Mouse (Mus musculus) erythroid progenitor cell, adult 5-6 weeks (primary cell): ENCODE measurements around the gene Taf1. TPM values are rescaled to one million over a fixed set of nuclear protein-coding genes. Genes with fewer than 3 reads are reported as not detected.

Experiments used
- ATAC-seq: replicated peaks from 2 replicates; pipeline ENCODE4 v1.8.0; 2016; ENCODE audit warnings: moderate number of reproducible peaks, mild to moderate bottlenecking, moderate TSS enrichment, inconsistent platforms; ENCODE audit not compliant: poor library complexity, low FRiP score, severe bottlenecking
- total RNA-seq, 2 experiments: library from RNA; stranded (forward) in 1 of 2; stranded (reverse) in 1 of 2; fragments of 150-400 nt in 1 of 2; fragments of 186-747, 209-891 nt in 1 of 2; gene quantifications; 2 replicates each; pipeline versions ENCODE4 v1.2.3 to v1.2.4; 2015 to 2017; ENCODE audit warnings: low replicate concordance in 2 of 2

The Taf1 gene
- total RNA-seq (2015; ENCODE audit: low replicate concordance), result 78.9 and 95.6 TPM in 2 replicates
- total RNA-seq (2017; ENCODE audit: low replicate concordance), result 129 and 147 TPM in 2 replicates

DNA sequence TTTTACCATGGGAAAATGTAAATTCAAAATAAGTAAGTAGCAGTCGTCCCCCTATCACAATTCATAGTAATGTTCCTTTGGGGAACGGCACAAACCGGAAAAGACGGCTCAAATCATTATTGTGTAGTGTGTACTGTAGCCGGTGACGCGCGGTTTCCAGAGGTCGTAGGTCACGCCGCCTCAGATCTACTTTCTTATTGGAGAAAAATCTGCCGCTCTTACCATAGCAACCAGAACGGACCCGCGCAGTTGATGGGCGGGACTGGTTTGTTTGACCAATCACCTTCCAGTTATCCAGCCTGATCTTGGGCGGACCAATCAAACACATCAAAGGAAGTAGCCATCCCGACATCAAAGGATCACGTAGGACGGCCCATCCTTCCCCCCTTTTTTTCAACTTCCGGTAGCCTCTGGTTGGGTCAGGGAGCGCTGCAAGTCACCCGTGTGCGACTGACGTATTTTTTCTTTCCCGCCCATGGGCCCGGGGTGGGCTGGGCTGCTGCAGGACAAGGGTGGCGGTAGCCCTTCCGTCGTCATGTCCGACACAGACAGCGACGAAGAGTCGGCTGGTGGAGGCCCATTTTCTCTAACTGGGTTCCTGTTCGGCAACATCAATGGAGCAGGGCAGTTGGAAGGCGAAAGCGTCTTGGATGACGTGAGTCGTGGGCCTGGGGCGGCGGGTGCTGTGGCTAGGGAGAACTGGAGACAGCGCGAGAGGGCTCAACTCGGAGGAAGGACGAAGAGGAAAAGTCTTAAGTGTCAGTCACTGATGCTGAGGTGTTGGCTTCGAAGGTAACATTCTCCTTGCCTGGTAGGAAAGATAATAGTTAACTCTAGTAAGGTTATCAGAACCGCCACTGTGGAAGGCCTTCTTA lies at the start of gene Taf1:
Gene Taf1 (plus strand): TSS at position 388 of the 875 bp plus-strand sequence.
- peak; percentile 99 for ATAC-seq

DNA sequence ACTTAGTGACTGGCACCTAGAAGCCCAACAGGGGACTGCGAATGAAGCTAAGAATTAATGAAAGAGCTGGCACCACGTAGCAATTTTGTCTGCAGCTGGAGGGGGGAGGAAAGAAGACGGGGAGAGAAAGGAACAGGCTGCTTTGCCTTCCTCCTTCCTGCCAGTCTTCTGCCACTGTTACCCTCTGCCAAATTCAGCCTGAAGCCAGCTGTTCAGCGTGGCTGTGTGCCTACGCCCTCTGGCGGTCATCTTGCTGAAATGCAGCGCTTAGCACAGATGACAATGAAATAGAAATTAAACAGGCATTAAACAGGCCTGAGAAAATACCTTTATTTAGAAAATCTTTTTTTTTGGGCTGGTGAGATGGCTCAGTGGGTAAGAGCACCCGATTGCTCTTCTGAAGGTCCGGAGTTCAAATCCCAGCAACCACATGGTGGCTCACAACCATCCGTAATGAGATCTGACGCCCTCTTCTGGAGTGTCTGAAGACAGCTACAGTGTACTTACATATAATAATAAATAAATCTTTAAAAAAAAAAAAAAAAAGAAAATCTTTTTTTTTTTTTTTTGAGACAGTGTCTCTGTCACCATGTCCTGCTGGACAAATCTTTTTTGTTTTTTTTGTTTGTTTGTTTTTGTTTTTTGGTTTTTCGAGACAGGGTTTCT lies 45.9 kb upstream of the Taf1 start:
- 0 out of 2 replicates have a peak, but pooled peaks have one; percentile 61 for ATAC-seq

- ATAC-seq, result no peak
Measured at GRCm38 (mm10) chrX:101504636-101505035, 27.9 kb upstream of the Taf1 start.

GRCm38 (mm10) chrX:101515710-101516109 lies 16.8 kb upstream of the Taf1 start:
- ATAC-seq, result no peak

GRCm38 (mm10) chrX:101518006-101518405 lies 14.5 kb upstream of the Taf1 start:
- no peak for ATAC-seq

DNA sequence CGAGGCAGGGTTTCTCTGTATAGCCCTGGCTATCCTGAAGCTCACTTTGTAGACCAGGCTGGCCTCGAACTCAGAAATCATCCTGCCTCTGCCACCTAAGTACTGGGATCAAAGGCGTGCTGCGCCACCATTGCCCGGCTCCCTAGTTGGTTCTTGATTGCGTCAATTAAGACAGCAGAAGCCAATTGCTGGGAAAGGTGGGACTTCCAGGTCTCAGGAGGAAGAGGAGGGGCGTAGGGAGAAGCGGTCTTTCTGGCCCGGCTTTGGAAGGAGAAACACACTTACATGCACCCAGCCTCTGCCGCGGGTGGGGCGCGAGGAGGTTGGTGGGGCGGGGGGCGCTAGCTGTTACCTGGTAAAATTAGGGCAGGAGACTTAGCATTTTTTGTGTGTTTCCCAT lies 10.5 kb upstream of the Taf1 start:
- ATAC-seq, result no peak

- peak; percentile 80 for ATAC-seq
Measured at GRCm38 (mm10) chrX:101527356-101527755, 5.2 kb upstream of the Taf1 start.

- no peak for ATAC-seq
Measured at GRCm38 (mm10) chrX:101585455-101585854, 52.9 kb downstream of the Taf1 start.

DNA sequence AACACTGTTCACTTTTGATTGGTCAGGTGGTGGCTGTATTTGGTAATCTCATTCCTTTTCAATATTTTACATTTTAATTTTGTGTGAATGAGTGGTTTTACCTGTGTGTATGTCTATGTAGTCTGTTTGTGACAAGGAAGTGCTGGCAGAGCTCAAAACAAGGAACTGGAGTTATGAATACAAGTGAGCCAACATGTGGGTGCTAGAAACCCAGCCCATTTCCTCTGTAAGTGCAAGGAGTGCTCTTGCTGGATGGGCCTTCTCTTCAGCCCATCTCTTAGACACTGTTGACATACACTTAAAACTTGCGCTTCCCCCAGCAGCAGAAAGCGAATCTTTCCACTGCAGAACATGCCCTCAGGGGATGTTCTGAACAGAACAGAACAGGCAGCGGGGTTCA lies 83.6 kb downstream of the Taf1 start:
- ATAC-seq, result no peak

DNA sequence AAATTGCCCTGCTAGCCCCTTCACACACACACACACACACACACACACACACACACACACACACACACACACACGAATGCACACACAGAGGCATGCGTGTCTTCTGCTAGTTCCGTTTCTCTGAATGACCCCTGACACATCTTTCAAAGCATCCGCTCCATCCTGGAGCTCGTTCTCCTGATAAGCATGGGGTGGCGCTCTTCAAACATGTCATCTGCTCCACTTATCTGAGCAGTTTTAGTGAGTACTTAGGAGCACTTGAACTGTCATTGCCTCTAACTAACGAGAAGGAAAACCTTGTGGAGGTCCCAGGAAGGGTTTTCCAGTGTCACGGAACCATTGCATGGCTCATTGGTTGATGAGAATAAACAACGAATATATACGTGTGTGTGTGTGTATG lies 85.4 kb downstream of the Taf1 start:
- ATAC-seq, result no peak

DNA sequence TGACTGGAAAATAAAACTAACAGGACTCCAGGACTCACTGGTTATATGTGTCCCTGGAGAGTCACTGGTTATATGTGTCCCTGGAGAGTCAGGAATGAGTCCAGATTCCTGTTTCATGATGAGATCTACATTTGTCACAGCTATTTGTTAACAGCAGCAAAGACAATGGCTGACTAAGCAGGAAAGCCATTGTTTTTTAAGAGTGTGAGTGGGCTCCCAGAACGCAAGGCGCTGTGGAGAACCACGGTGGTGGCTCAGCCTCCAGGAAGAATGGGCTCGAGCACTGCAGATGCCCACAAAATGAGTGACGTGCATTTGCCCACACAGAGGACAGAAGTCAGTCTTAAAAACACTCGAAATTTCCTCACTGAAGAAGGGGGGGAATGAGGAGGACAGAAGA lies 87.8 kb downstream of the Taf1 start:
- no peak for ATAC-seq

GRCm38 (mm10) chrX:101622539-101622938 lies 90.0 kb downstream of the Taf1 start:
- no peak for ATAC-seq

DNA sequence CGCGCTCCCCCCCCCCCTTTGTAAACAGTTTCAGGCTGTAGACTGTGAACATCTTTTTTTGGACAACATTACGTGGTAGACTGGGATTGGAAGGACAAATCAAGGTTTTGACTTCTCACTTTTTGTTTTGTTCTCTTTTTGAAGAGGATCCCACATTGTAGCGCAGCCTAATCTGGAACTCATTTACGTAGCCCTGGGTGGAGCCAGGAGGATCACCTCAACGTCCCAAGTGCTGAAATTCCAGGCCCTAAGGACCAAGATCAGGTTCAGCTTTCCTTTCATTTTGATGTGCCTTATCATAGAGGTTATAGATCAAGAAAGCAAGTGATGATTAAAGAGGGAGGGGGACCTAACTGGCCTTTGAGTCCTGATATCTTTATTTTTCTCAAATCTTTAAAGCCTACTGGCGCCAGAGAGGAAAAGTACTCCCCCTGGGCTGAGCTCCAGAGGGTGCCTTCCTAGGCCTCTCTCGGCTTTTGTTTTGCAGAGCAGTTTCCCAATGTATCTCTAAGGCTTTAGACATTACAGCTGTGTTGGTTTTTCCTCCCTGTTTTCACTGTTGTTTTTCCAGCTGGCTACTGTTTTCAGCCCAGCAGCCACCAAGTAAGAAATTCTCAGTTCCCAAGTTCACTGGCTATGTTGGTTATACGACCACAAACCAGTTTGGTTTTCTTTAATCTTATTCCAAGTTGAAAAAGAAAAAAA lies 104.4 kb downstream of the Taf1 start:
- no peak for ATAC-seq

- ATAC-seq, result no peak
Measured at GRCm38 (mm10) chrX:101638856-101639255, 106.3 kb downstream of the Taf1 start.

DNA sequence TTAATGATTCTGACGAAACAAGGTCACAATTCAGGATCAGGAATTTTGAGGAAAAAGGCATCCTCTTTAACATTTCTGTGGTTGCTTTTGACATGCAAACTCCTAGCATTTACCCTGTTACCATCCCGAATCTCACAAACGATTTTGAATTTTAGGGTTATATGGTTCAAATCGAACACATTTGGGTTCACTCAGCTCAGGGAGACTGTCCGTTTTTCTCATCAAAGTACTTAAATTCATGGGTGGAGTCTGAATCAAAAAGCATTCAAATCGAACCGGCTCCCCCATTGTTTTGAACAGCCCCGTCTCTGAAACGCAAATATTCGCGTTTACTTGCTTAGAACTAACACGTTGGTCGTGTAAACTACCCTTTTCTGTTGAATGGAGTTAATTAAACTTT lies 106.8 kb downstream of the Taf1 start:
- 0 out of 2 replicates have a peak, but pooled peaks have one; percentile 1 for ATAC-seq

- peak; percentile 86 for ATAC-seq
Measured at GRCm38 (mm10) chrX:101639741-101640166, 107.2 kb downstream of the Taf1 start, which contains the start of gene Ogt. Gene Ogt (plus strand): TSS chrX:101640060.

DNA sequence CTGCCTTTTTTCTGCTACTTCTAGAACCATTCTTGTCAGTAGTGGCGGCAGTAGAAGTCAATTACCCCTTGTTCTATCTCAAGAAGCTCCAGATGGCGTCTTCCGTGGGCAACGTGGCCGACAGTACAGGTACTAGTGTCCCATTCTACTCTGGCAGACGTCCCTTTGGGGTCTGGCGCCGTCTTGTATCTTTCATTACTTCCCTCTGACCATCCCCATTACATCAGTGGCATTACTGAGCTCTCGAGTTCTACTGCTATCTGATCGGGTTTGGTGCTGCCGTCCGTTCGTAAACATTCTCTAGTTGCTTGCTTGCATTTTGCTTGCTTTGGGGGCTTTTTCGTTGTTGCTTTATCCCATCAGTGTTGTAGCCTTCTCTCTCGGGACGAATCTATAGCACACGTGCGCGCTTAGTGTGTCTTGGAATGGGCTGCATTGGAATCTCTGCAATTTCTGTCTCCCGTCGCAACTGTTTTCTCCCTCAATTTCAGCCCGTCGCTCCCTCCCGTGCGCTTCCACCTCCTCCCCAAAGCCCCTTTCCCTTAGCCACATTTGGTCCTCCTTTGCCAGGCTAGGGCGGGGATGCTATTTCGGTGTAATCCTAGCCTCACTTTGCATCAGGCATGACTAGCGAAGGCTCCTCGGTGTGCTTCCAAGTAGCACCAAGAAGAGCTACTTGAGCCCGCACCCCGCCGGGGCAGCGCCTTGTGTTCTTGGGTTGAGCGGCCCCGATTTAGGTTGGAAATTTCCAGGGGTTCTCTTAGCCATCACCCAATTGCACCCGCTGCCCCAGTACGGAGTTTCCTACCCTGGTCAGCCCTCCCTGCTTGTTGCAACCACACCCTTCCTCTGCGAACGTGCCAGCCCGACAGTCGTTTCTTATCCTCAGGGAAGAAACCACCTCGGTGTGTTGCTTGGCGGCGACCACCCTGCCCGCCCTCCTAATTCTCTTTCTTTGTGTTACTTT lies 107.9 kb downstream of the Taf1 start:
- ATAC-seq, result peak; percentile 88

DNA sequence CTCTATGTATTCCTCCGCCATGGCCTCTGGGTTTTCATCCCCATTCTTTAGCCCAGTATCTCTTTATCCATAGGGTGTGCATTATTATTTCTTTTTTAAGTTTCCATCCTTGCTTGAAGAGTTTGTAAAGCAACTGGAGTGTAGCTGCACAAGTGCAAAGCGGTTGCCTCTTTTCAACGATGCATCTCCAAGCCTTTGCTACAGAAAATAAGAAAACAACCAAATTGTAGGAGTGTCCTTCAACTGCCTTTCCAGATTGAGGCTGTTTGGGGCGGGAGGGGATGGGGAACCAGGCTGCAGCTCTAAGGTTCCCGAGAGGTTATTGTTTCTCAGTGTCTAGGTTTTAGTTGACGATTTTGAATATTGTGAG lies 108.6 kb downstream of the Taf1 start:
- no peak for ATAC-seq

- no peak for ATAC-seq
Measured at GRCm38 (mm10) chrX:101642091-101642490, 109.6 kb downstream of the Taf1 start.
